Mouse (Mus musculus) heart, embryonic 10.5 days (tissue): ENCODE results near the gene Tmem88. TPM values are rescaled to one million over a fixed set of nuclear protein-coding genes. Genes with fewer than 3 reads are reported as not detected.
A peak's percentile ranks its signal among the peaks of the same experiment; 100 is the strongest.

Experiments used
- DNase-seq: peaks from one replicate; pipeline ENCODE4 v3.0.0-alpha.2; 2017; ENCODE audit warnings: low spot score
- H3K27ac ChIP-seq: fragments of 300-500 bp; sonication (generic); 2 replicates; pipeline ENCODE4 v1.5.1; 2016; ENCODE audit warnings: mild to moderate bottlenecking
- H3K27me3 ChIP-seq: fragments of 300-500 bp; sonication (generic); 2 replicates; pipeline ENCODE4 v1.6.1; 2016; ENCODE audit warnings: mild to moderate bottlenecking; ENCODE audit not compliant: poor library complexity, insufficient read depth, severe bottlenecking
- H3K36me3 ChIP-seq: fragments of 300-500 bp; sonication (generic); 2 replicates; pipeline ENCODE4 v1.6.1; 2016; ENCODE audit warnings: mild to moderate bottlenecking, moderate library complexity
- H3K4me1 ChIP-seq: fragments of 300-500 bp; sonication (generic); 2 replicates; pipeline ENCODE4 v1.6.1; 2016; ENCODE audit warnings: mild to moderate bottlenecking
- H3K4me3 ChIP-seq: fragments of 300-500 bp; sonication (generic); 2 replicates; pipeline ENCODE4 v1.5.1; 2016; ENCODE audit warnings: mild to moderate bottlenecking, moderate library complexity
- H3K9me3 ChIP-seq: fragments of 300-500 bp; sonication (generic); 2 replicates; pipeline ENCODE4 v1.6.1; 2016; ENCODE audit warnings: mild to moderate bottlenecking, moderate library complexity
- WGBS: fragments of 180-500 bp; shearing (Covaris S2); methylation state at CpG from one replicate; pipeline ENCODE4 v1.1.7; 2016; 5-methylcytosine and 5-hydroxymethylcytosine counted together
- polyA plus RNA-seq: library from polyadenylated mRNA; unstranded; fragments of >200 nt; fragmentation: Nextera tagmentation; extraction: Ambion mirVana; gene quantifications from 2 replicates; pipeline ENCODE4 v1.2.1, GENCODE M21; 2016

Gene Tmem88
- polyA plus RNA-seq, 1 experiment from 2014 or later = 52.5 TPM

- Histone ChIP-seq H3K27ac (no peak overlapping the region), H3K27me3 (no peaks in the 10 kb centered on the region), H3K36me3 (peaks cover 66% of the 10 kb centered on the region), H3K4me3 (no peak overlapping the region), H3K9me3 (no peaks in the 10 kb centered on the region), H3K4me1 (peaks cover 47% of the 10 kb centered on the region)
- DNase-seq = no peak
- 88% methylated on average over 15 of the region's 16 CpGs for WGBS
These were observed 9.1 kb upstream of the Tmem88 start for GRCm38 (mm10) chr11:69406867-69407723.

- H3K4me3 ChIP-seq = no peak overlapping the region
- H3K4me1 ChIP-seq = peaks cover 42% of the 10 kb centered on the region
- H3K36me3 ChIP-seq = peaks cover 68% of the 10 kb centered on the region
- H3K9me3 ChIP-seq = no peaks in the 10 kb centered on the region
- DNase-seq = no peak
- no peaks in the 10 kb centered on the region for H3K27me3 ChIP-seq
- WGBS = 90% methylated on average over 19 of the region's 19 CpGs
- H3K27ac ChIP-seq = no peak overlapping the region
These were observed 8.2 kb upstream of the Tmem88 start for GRCm38 (mm10) chr11:69406282-69406681.

GRCm38 (mm10) chr11:69405397-69406200 lies 7.6 kb upstream of the Tmem88 start:
- DNase-seq = no peak
- H3K36me3 ChIP-seq = peaks cover 75% of the 10 kb centered on the region
- peaks cover 42% of the 10 kb centered on the region for H3K4me1 ChIP-seq
- H3K27ac ChIP-seq = no peak overlapping the region
- peaks cover 4% of the 10 kb centered on the region for H3K27me3 ChIP-seq
- 90% methylated on average over 24 of the region's 24 CpGs for WGBS
- H3K9me3 ChIP-seq = no peaks in the 10 kb centered on the region
- H3K4me3 ChIP-seq = 0 out of 2 replicates have a peak overlapping the region, but pooled peaks have one; percentile 3

GRCm38 (mm10) chr11:69404595-69405396 lies 6.8 kb upstream of the Tmem88 start:
- no peak for DNase-seq
- H3K27me3 ChIP-seq = peaks cover 10% of the 10 kb centered on the region
- H3K4me3 ChIP-seq = no peak overlapping the region
- H3K27ac ChIP-seq = peak overlapping the region; percentile 29; the same call in 1 of the 2 replicates
- H3K9me3 ChIP-seq = no peaks in the 10 kb centered on the region
- H3K36me3 ChIP-seq = peaks cover 83% of the 10 kb centered on the region
- 89% methylated on average over 24 of the region's 24 CpGs for WGBS
- H3K4me1 ChIP-seq = peaks cover 48% of the 10 kb centered on the region

GRCm38 (mm10) chr11:69403691-69404594 lies 5.9 kb upstream of the Tmem88 start:
- H3K36me3 ChIP-seq = peaks cover 89% of the 10 kb centered on the region
- H3K27me3 ChIP-seq = peaks cover 10% of the 10 kb centered on the region
- H3K4me3 ChIP-seq = no peak overlapping the region
- H3K4me1 ChIP-seq = peaks cover 49% of the 10 kb centered on the region
- no peaks in the 10 kb centered on the region for H3K9me3 ChIP-seq
- no peak for DNase-seq
- WGBS = 88% methylated on average over 38 of the region's 38 CpGs
- peak overlapping the region; percentile 29; the same call in 1 of the 2 replicates for H3K27ac ChIP-seq

- 84% methylated on average over 12 of the region's 12 CpGs for WGBS
- no peak overlapping the region for H3K27ac ChIP-seq
- H3K4me3 ChIP-seq = no peak overlapping the region
These were observed 4.0 kb upstream of the Tmem88 start for GRCm38 (mm10) chr11:69401987-69402386.

GRCm38 (mm10) chr11:69401210-69401637 lies 3.2 kb upstream of the Tmem88 start:
- Histone ChIP-seq H3K4me3 (peak overlapping the region; percentile 8; the same call in 1 of the 2 replicates), H3K27ac (no peak overlapping the region), H3K36me3 (peaks cover 69% of the 10 kb centered on the region), H3K27me3 (peaks cover 10% of the 10 kb centered on the region), H3K4me1 (peaks cover 50% of the 10 kb centered on the region), H3K9me3 (no peaks in the 10 kb centered on the region)
- 20% methylated on average over 22 of the region's 22 CpGs for WGBS
- DNase-seq = peak; percentile 94

More at GRCm38 (mm10) chr11:69401987-69402386, 4.0 kb upstream of the Tmem88 start:
- no peak for DNase-seq
- peaks cover 10% of the 10 kb centered on the region for H3K27me3 ChIP-seq
- H3K9me3 ChIP-seq = no peaks in the 10 kb centered on the region
- peaks cover 76% of the 10 kb centered on the region for H3K36me3 ChIP-seq
- H3K4me1 ChIP-seq = peaks cover 49% of the 10 kb centered on the region

- 67% methylated on average over 25 of the region's 25 CpGs for WGBS
- peak overlapping the region; percentile 78 for H3K27ac ChIP-seq
- H3K27me3 ChIP-seq = peaks cover 10% of the 10 kb centered on the region
- H3K36me3 ChIP-seq = peaks cover 59% of the 10 kb centered on the region
- peak overlapping the region; percentile 45; the same call in 1 of the 2 replicates for H3K4me3 ChIP-seq
- DNase-seq = peak; percentile 77
- H3K9me3 ChIP-seq = no peaks in the 10 kb centered on the region
- H3K4me1 ChIP-seq = peaks cover 53% of the 10 kb centered on the region
These were observed 2.2 kb upstream of the Tmem88 start for GRCm38 (mm10) chr11:69400083-69400850.

GRCm38 (mm10) chr11:69399201-69400082 lies 1.4 kb upstream of the Tmem88 start:
- peaks cover 10% of the 10 kb centered on the region for H3K27me3 ChIP-seq
- H3K4me1 ChIP-seq = peaks cover 53% of the 10 kb centered on the region
- 10% methylated on average over 66 of the region's 66 CpGs for WGBS
- H3K27ac ChIP-seq = peak overlapping the region; percentile 99
- no peaks in the 10 kb centered on the region for H3K9me3 ChIP-seq
- H3K4me3 ChIP-seq = peak overlapping the region; percentile 77
- peak; percentile 81 for DNase-seq
- peaks cover 51% of the 10 kb centered on the region for H3K36me3 ChIP-seq

GRCm38 (mm10) chr11:69398486-69399200 lies 609 bp upstream of the Tmem88 start:
- peak overlapping the region; percentile 99 for H3K27ac ChIP-seq
- WGBS = 13% methylated on average over 21 of the region's 21 CpGs
- peaks cover 57% of the 10 kb centered on the region for H3K4me1 ChIP-seq

More at GRCm38 (mm10) chr11:69398486-69399200, 609 bp upstream of the Tmem88 start:
- Histone ChIP-seq H3K27me3 (peaks cover 10% of the 10 kb centered on the region), H3K36me3 (peaks cover 43% of the 10 kb centered on the region), H3K9me3 (no peaks in the 10 kb centered on the region), H3K4me3 (peak overlapping the region; percentile 77)
- no peak for DNase-seq
